Mouse (Mus musculus) forelimb bud, embryonic 11.5 days (tissue): ENCODE measurements at regions not wholly inside any gene's neighbourhood (a gene's known extent, or its start where the extent isn't known, plus 50 kb on each side); places are given as distances from the start of the nearest gene placed in this dataset.

Source experiments
- DNase-seq: peaks from one replicate; pipeline ENCODE4 v3.0.0-alpha.2; 2012; ENCODE audit warnings: low read depth, low spot score

DNA sequence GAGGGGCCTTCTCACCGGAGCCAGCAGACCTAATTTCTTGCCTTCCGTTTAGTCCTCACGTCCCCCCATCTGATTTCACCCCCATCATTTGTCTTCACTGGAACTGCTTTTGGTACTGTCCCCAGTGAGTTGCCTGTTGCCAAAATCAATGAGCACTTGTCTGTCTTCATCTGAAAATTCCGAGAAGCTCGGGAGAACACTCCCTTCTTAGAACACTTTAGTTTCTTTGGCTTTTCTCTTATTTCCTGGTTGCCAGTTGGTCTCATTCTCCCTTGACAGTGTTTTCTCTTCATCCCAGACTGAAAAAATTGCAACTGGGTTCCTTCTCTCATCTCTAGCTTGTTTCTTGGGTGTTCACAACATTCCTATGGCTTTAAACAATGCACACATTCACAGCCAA is 305.2 kb upstream of the Gm9747 start:
- no peak for DNase-seq

DNA sequence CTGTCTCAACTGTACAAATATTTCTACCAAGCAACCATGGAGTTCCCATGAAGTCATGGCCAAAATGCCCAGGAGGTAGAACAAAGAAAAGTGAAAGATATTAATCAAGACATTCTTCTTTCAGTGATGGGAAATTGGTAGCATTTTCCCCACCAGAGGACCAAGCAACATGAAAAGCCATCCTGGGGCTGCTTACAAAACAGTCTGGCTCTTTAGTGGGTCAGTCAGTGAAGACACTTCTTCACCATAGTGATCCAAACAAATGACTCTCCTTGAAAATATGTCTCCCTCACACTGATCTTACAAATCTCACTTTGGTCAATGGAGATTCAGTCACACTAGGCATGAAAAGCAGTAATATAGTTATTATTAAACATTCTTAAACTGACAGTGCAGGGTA is 299.8 kb upstream of the Gm9747 start:
- no peak for DNase-seq

DNA sequence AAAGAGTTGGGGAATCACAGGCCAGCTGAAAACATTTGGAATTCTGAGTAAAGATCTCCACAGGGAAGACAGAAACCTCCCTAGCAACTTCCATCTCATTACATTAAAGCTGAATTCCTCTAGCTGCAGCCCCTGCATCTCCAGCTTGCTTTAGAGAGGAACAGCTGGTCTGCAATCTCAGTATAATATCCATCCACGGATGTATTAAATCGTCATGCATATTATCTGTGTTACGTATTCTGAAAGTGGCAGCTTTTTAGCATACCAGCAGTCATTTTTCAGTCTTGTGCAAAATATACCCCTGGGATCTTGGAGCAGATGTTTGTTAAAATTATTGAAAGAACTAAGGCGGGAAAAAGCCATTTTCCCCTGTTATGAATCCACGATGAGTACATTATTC is 287.7 kb upstream of the Gm9747 start:
- DNase-seq: no peak

- DNase-seq: no peak
Observed at GRCm38 (mm10) chr1:81950140-81950550, 282.8 kb upstream of the Gm9747 start.

DNA sequence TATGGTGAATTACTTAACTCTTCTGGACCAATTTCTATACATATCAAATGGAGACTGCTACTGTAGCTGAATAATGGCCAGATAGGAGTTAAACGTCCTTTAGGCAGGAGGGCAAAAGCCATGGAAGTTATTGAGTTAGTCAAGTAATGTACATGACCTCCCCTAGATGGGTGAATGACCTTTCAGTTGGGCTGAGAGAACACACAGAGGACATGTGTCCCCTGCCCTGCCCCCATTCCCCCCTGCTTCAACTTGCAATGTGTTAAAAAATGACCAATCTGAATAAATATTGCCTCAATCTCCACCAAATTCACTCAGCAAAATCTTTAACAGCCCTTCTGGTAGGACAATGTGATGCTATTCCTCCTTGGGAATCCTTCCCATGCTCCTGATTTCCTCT is 282.1 kb upstream of the Gm9747 start:
- no peak for DNase-seq

DNA sequence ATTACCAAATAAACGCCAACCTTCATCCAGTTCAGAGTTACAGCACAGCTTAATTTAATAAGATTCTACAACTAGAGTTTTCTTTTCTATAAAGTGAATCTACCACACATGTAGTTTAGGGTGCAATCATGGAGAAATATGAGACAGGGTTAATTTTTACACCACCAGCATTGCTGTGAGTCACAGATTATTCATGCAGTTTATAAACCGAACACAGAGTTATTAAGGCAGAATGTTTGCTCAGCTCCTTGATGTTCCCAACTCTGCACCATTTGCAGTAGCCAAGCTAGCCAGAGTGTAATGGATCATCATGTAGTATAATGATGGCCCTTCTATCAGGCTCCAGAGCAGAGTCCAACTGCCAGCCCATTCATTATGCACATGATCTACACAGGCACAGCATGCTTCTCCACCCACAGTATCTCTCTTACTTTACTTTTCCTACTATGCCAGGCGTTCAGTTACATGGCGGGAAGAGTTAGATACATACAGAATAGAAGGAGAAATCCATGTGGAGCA is 281.4 kb upstream of the Gm9747 start:
- no peak for DNase-seq

- DNase-seq: no peak
Observed at GRCm38 (mm10) chr1:81952095-81952494, 280.8 kb upstream of the Gm9747 start.

- DNase-seq: no peak
Observed at GRCm38 (mm10) chr1:81954507-81954906, 278.4 kb upstream of the Gm9747 start.

GRCm38 (mm10) chr1:81967062-81967461 is 265.9 kb upstream of the Gm9747 start:
- DNase-seq: no peak

- no peak for DNase-seq
Observed at GRCm38 (mm10) chr1:81967746-81968295, 265.1 kb upstream of the Gm9747 start.

DNA sequence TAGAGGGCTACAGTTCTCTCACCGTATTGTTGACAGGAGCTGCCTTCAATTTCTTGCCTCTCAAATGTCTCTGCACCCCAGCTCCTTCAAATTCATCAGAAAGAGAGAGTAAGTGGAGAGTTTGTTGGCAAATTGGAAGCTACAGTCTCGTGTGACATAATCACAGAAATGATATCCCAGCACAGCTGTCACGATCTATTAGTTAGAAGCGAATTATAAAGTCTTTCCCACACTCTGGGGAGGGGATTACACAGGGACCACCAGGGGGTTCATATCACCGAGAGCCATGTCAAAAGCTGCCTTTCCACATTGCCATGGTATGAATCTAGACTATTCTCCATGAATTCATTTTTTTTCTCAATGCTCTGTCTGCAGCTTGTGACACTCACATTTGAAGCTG is 260.3 kb upstream of the Gm9747 start:
- DNase-seq: no peak

DNA sequence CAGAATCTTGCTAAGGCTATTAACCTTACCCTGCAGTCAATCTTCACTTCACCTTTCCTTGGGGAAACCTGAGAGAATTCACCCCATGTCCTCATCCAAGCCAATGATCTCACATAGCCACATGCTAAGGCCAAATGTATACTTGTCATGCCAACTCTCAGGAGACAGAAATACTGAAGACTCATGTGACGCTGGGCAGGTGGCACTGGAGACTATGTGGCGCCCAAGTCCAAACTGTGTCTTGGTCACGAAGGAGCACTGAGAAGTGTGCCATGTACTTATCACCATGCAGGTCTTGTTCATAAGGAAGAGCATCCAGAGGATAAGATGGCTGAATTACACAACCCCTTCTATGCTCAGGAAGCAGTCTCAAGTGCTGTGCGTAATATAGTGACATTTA is 259.4 kb upstream of the Gm9747 start:
- DNase-seq: no peak

DNA sequence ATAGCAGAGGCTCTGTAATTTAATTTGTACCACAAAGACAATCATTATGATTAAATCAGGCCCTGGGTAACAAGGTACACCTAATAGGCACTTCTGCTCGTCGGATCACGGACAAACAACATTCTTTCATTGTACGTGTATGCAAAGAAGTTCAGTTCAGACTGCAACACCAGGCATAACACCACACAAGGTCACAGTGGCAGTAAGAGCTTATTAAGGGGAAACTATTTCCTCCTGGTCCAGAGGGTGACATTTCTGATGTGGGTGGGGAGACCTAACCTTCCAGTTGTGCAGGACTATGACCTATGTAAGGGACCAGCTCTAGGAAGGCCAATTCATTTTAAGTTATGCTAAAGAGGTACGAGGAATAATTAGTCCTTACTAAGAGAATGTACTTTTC is 225.0 kb upstream of the Gm9747 start:
- no peak for DNase-seq

DNA sequence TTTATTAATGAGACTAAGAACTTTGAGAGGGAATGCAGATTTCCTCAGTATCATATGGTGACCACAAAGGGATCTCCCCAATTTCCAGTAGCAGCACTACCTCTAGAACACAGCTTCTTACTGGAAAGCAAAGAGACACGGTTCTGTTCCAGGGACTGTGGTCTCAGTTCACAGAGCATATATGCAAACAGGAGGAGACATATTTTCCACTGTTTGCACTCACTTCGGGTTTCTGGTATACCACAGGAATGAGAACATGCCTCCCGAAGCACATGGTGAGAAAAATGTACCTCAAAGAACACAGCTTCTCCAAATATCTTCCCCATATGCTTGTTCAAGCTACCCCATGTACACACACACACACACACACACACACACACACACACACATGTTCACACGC is 224.1 kb upstream of the Gm9747 start:
- DNase-seq: no peak

GRCm38 (mm10) chr1:82010995-82011394 is 221.9 kb upstream of the Gm9747 start:
- DNase-seq: no peak

DNA sequence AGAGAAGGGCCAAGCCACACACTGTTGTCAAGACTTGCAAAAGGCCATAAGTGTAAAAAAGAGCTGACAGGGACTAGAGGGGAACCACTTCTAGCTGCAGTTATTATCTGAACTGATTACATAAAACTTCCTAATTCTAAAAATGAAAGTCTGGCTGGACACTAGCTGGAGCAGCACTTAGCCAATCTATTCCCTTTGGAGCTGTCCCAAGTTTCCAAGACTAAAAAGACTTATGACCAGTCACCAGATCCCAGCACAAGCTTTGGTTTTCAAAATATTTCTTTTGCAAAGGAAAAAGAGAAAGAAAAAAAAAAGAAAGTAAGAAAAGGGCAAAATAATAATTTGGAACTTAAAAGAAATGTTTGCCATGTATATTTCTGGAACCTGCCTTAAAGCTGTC is 217.6 kb upstream of the Gm9747 start:
- no peak for DNase-seq

- DNase-seq: no peak
Observed at GRCm38 (mm10) chr1:82018701-82019404, 214.1 kb upstream of the Gm9747 start.

GRCm38 (mm10) chr1:82027761-82028160 is 205.2 kb upstream of the Gm9747 start:
- no peak for DNase-seq

DNA sequence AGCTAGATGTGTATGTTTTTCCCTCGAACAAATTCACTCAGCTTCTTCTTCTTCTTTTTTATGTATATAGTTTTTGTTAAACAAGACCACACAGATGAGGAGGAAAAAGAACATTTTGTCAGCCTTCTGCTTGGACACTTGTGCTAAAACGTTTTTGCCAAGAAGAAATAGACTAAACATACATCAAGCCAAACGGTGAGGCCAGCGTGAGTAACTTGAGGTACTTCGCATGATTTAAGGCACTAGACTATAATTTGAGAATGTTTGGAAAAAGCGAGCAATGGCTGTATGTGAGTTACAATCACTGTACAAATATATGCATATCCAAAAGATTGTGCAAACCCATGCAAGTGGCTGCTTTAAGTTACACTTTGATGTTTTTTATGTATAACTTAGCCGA is 201.8 kb upstream of the Gm9747 start:
- DNase-seq: no peak

DNA sequence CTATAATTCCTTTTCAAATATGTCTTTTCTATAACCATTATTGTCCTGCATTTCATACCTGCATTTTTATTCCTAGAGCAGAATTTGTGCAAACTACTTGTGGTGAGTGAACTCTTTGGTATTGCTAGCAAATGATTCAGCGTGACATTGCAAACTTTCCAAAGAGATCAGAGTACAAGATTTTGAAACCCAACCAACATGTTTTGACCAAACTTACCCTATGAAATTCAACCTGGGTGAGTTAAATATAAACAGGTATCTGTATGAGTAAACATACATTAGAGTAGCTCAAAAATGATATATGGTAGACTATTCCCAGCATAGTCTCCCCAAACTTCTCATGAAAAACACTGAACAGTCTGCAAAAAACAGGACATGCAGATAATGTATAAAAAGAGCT is 200.5 kb upstream of the Gm9747 start:
- no peak for DNase-seq

- no peak for DNase-seq
Observed at GRCm38 (mm10) chr1:82038171-82038570, 194.7 kb upstream of the Gm9747 start.

- no peak for DNase-seq
Observed at GRCm38 (mm10) chr1:82038698-82039097, 194.2 kb upstream of the Gm9747 start.

- no peak for DNase-seq
Observed at GRCm38 (mm10) chr1:82041286-82042050, 191.4 kb upstream of the Gm9747 start.
